Mouse (Mus musculus) cerebellum, adult 2 months (tissue): Measurements from ENCODE around the gene Ppil6.

Source experiments
- CTCF ChIP-seq: fragments of 200-500 bp; IDR thresholded peaks from 2 replicates; pipeline ENCODE4 v1.5.1; 2011; ENCODE audit warnings: low read depth, mild to moderate bottlenecking, control low read depth, low read length, moderate library complexity, borderline replicate concordance; ENCODE audit not compliant: insufficient read depth
- POLR2A ChIP-seq: fragments of 200-500 bp; IDR thresholded peaks from 2 replicates; pipeline ENCODE4 v1.6.1; 2011; ENCODE audit warnings: low read length, control low read depth, borderline replicate concordance; ENCODE audit not compliant: insufficient read depth

DNA sequence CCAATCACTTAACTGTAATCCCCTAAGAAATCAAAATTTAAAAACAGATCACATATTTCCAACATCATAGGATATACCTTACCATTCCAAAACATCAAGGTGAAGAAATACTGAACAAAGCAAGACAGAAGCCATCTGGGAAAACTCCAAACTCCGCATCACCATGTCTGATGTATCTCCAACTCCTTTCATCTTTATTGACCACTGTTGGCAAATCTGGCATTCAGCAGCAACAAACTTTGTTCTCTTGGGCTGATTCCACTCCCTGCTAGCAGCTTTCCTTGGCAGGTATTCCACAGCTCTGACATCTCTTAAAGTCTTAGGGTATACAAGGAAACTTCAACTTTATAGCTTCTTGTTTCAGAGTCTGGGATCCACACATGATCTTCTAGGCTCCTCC is 68.2 kb downstream of the Ppil6 start:
- TF ChIP-seq CTCF (no peak), POLR2A (no peak)
